Mouse (Mus musculus) cerebellum, postnatal 14 days (tissue): Measurements from ENCODE around the gene Olfr351.

Experiments
- DNase-seq, 2 experiments: peaks; one replicate each; pipeline ENCODE4 v3.0.0; 2021; ENCODE audit warnings: mixed read lengths in 2 of 2

The Olfr351 gene

DNA sequence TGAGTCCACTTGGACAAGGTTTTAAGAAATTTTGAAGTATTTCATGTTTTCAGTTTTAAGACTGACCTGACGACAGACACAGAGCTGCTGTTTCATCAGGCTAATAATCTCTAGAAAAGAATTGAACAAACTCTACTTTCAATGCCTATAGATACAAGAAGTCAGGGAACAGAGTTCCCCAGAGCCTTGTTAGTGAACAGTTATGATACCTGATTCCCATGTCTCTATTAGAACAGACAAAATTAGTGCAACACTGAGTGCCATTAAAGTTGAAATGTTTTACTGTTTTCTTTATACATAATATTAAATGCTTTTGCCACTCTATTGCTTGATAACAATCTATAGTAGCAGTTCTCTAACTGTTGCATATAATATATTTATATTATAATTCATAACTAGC is at the start of gene Olfr351:
TSS of gene Olfr351 (minus strand) at position 101 of the 400 bp plus-strand sequence.
- DNase-seq, result no peak

DNA sequence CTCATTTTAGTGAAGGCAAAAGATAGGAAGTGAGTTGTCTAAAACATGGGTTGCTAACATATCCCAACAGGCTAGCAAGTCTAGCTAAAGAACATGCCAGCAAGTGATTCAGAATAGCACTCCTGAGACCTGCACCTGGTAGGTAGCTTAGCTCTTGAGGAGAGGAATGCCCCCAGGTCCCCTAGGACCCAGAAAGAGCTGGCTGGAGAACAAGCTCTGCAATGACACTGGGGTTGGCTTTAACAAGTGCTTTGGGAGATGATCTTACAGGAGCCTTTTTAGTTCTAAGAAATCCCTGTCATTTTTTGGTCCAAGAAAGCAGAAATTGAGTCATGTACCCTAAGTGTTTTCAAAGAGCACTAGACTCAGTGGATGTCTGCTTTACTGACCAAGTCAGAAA is 42.9 kb upstream of the Olfr351 start, which contains the start of gene Olfr354:
TSS of gene Olfr354 (plus strand) at position 301 of the 400 bp plus-strand sequence.
- no peak for DNase-seq

DNA sequence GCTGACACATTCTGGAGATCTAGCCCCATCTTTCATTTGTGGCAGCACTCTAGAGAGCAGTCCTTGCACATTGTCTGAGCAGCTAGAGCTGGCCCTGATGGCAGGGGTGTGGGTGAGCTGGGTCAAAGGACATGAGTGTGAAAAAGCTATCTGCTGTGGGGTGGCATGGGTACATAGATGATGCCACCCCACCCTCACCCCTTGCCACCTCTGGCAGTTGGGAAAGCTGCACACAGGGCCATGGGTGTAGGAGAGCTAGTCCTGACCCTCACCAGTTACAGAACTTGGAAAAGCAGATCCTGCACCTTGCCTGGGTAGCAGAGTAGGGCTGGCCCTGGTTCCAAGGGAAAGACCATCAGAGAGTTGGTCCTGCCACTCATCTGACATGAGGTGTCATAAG is 34.7 kb upstream of the Olfr351 start:
- DNase-seq, result no peak

DNA sequence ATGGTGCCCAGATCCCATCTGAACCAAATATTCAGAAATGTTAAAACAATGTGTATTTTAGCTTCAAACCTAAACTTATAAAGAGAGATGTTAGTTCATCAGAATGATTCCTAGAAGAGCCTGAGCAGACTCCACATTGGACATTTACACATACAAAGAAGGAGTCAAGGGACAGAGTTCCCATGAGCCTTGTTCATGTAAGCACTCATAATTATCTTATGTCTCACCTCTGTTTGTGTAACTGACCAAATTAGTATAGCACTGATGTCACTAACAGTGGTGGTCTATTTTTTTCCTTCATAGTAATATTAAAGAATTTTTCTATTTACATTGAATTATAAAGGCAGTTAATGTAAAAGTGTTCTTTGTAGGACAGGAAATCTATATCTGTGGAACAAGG is 30.4 kb upstream of the Olfr351 start, which contains the start of gene Olfr353:
TSS of gene Olfr353 (minus strand) at position 101 of the 400 bp plus-strand sequence.
- DNase-seq, result no peak

DNA sequence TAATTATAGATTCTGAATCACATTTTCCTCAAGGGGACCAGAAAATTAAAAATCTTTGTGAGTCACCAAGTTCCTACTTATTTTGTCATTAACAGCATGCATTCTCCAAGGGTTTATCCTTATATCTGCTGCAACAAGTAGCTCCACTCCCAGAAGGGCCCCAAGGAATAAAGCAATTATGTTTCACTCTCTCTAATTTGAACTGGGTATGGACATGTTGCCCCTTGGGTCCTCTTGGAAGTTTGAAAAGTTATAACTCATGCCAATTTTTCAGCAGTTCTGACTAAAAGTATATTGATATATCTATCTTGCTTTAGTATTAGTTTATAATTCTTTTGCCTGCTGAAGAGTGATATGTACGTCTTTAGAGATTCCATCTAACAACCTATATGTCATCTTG is 5.7 kb upstream of the Olfr351 start, which contains the start of gene Olfr352:
TSS of gene Olfr352 (plus strand) at position 301 of the 400 bp plus-strand sequence.
- DNase-seq, result no peak

DNA sequence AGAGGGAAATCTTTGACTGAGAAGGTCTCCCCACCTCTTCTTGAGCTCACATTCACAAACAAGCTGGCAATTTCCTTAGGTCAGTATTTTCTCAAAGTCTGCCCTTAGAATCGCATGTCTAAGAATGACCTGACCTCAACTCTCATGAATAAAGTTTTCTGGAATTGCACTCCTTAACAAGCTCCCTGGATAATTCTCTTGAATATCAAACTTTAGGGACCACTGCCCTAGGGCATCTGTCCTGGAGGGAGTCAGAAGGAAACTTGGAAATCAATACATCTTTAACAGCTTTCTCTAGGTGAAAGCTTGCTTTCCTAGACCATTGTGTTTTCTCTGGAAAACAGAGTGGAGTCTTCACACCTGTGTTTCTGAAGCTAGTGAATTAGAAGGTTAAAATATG is 16.4 kb downstream of the Olfr351 start, which contains the start of gene Olfr350:
TSS of gene Olfr350 (plus strand) at position 301 of the 400 bp plus-strand sequence.
- no peak for DNase-seq

DNA sequence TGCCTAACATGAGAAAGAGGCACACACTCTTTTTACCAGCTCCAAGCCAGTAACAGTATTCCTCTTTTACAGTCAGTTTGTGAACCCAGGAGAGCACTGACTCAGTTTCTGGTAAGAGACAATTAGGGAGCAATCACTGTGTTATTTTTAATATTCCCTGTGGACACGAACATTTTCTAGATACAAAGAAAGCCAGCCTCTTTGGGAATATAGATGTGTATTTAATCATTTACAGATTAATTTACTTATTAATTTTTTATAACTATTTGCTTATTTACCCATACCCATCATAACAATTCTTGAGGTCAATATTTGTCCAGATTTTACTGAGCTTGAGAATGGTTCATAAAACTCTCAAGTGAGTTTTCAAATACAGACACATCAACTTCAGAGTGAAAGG is 45.5 kb downstream of the Olfr351 start, which contains the start of gene Olfr3:
TSS of gene Olfr3 (minus strand) at position 101 of the 400 bp plus-strand sequence.
- no peak for DNase-seq
